Mouse (Mus musculus) CD4-positive, CD25-positive, alpha-beta regulatory T cell, adult 4 months (primary cell): ENCODE results near the gene Gm7075. TPM values are rescaled to one million over a fixed set of nuclear protein-coding genes. Genes with fewer than 3 reads are reported as not detected.

Experiments
- polyA plus RNA-seq, 2 experiments: library from polyadenylated mRNA; unstranded; fragments of 100-300 nt; shearing (Covaris generic); gene quantifications; one replicate each; pipeline ENCODE4 v1.2.1; 2017

Gene Gm7075
- polyA plus RNA-seq, 2 experiments from 2014 or later: not detected

Other genes with a start within 250 kb of the Gm7075 start
- not detected for gene Mypn, start 217.8 kb downstream of the Gm7075 start, polyA plus RNA-seq
- gene Herc4, start 178.0 kb downstream of the Gm7075 start, polyA plus RNA-seq: 100 to 1,000 TPM in 1 of 2 experiments, 10 to 100 TPM in 1; 70.4 to 105 TPM
- gene Sirt1, start 40.1 kb downstream of the Gm7075 start, polyA plus RNA-seq: 1 to 10 TPM; 6.3 to 9.3 TPM
- gene Dnajc12, start 39.3 kb downstream of the Gm7075 start, polyA plus RNA-seq: 1 to 10 TPM; 6.0 to 8.6 TPM
- under 1 TPM in 1 of 2 experiments, not detected in 1; 0.19 TPM for gene Ctnna3, start 8.3 kb upstream of the Gm7075 start, polyA plus RNA-seq